Mouse (Mus musculus): ENCODE measurements at regions not wholly inside any gene's neighbourhood (a gene's known extent, or its start where the extent isn't known, plus 50 kb on each side); places are given as distances from the start of the nearest gene placed in this dataset.

GRCm38 (mm10) chrX:145848937-145849783 is 344.2 kb upstream of the Amot start:
- peak; percentile 54 for DNase-seq

GRCm38 (mm10) chrX:145833106-145833505 is 328.1 kb upstream of the Amot start:
- no peak for DNase-seq

- DNase-seq: no peak
These were observed 308.0 kb upstream of the Amot start for GRCm38 (mm10) chrX:145812995-145813394.
